Mouse (Mus musculus) bone marrow, adult 2 months (tissue): ENCODE measurements around the gene Dpy19l1. TPM values are rescaled to one million over a fixed set of nuclear protein-coding genes. Genes with fewer than 3 reads are reported as not detected.
A peak's percentile ranks its signal among the peaks of the same experiment; 100 is the strongest.

Experiments
- H3K27ac ChIP-seq: fragments of 200-500 bp; 2 replicates; pipeline ENCODE4 v1.5.1; 2012; ENCODE audit warnings: low read depth, mild to moderate bottlenecking, control low read depth, inconsistent platforms, low read length; ENCODE audit not compliant: control insufficient read depth, poor library complexity, insufficient read depth
- H3K4me1 ChIP-seq: fragments of 200-500 bp; 2 replicates; pipeline ENCODE4 v1.6.1; 2011; ENCODE audit warnings: low read length; ENCODE audit not compliant: control insufficient read depth, insufficient read depth
- H3K4me3 ChIP-seq: fragments of 200-500 bp; replicated peaks from 2 replicates; pipeline ENCODE3; 2011; ENCODE audit warnings: mild to moderate bottlenecking, low read depth, low read length, control low read depth; ENCODE audit not compliant: control insufficient read depth
- CTCF ChIP-seq: fragments of 200-500 bp; IDR thresholded peaks from 2 replicates; pipeline ENCODE4 v1.5.1; 2011; ENCODE audit warnings: low read length, control low read depth; ENCODE audit not compliant: control insufficient read depth, insufficient read depth
- POLR2A ChIP-seq: fragments of 200-500 bp; IDR thresholded peaks from 2 replicates; pipeline ENCODE4 v1.6.1; 2011; ENCODE audit warnings: low read depth, mild to moderate bottlenecking, control low read depth, low read length, borderline replicate concordance; ENCODE audit not compliant: control insufficient read depth
- WGBS: fragments of 180-500 bp; shearing (Covaris S2); methylation state at CpG from one replicate; pipeline ENCODE4 v1.1.7; 2018; 5-methylcytosine and 5-hydroxymethylcytosine counted together
- polyA plus RNA-seq: library from polyadenylated mRNA; stranded (reverse); fragments of >200 nt; gene quantifications from 2 replicates; pipeline ENCODE4 v1.2.4, GENCODE M21; 2011; ENCODE audit warnings: low replicate concordance; ENCODE audit not compliant: missing spikeins, insufficient read depth, insufficient read length

Dpy19l1 gene
- polyA plus RNA-seq, 1 experiment = 16.9 TPM

DNA sequence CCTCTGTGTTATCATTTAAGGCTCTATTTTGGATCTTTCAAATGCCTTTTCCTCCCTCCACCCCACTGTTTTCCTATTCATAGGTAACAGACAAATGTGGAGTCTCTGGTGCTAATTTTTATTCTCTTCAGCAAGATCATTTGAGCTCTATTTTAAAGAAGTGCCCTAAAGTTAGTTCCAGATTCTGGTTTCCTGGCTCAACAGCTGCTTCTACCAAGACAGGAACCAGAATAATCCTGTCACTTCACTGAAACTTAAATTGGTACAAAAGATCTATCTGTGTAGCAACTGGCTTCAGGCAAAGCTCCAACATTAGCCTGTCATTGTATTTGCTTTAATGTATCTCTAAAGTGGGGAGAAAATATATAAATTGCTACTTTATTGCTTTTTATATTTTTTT is 3.6 kb upstream of the Dpy19l1 start:
- Histone ChIP-seq H3K27ac (no peak overlapping the region), H3K4me3 (no peak overlapping the region), H3K4me1 (no peaks in the 10 kb centered on the region; the same call in 1 of the 2 replicates)
- no peak for TF ChIP-seq POLR2A

DNA sequence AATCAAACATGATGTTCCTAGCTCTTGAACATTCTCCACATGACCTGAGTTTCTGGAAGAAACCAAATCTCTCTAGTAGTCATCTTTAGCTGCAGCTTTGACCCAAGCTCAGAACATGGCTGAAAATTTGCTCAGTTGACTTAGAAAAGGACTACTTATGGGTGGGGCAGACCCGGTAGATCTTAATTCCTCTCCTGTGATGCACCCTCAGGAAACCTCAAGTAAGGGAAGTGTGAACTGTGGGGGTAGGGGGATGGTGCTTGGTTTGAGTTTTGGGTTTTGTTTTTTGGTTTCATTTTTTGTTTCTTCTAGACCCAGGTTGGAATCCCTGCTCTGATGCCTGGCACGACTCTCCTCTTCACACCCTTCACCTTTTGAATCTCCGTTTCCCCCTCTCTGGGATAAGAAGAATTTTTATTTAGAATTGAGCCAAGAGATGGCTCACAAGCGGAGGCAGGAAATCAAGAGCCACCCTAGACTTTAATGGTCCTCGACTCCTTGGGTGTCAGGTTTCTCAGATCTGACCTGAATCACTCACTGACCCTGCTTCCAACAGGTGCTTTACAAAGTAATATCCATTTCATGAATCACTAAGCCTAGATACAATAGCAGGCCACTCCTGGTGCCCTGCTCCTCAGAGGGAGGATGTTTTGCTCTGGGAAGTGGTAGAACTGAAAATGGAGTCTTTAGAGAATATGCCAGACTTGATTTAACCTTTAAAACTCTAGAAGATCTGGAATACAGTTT is 2.2 kb upstream of the Dpy19l1 start:
- no peak for TF ChIP-seq POLR2A
- TF ChIP-seq CTCF = no peak
- H3K4me3 ChIP-seq = no peak overlapping the region
- no peaks in the 10 kb centered on the region; the same call in 1 of the 2 replicates for H3K4me1 ChIP-seq
- no peak overlapping the region for H3K27ac ChIP-seq
- WGBS = 42% methylated on average over 5 of the region's 5 CpGs

DNA sequence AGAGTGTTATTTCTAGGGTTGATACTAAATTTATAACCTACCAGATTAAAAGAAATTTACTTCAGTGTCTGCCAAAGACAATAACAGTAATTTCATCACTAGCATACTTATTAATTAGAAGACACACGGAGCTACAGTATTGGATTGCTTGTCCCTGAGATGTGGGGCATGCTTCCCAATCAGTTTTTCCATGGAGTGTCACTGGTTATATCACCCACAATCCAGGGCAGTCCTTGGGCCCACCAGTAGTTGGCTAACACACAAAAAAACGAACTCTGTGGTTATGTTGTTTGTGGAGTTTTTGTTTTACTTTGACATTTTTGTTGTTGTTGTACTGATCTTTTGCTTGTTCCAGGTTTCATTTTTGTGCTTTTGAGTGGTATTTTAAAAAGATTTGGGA is 1.4 kb upstream of the Dpy19l1 start:
- H3K4me3 ChIP-seq = no peak overlapping the region
- H3K27ac ChIP-seq = no peak overlapping the region
- TF ChIP-seq POLR2A (no peak), CTCF (no peak)
- peaks cover 2% of the 10 kb centered on the region; the same call in 1 of the 2 replicates for H3K4me1 ChIP-seq
- 50% methylated on average over 2 of the region's 2 CpGs for WGBS

DNA sequence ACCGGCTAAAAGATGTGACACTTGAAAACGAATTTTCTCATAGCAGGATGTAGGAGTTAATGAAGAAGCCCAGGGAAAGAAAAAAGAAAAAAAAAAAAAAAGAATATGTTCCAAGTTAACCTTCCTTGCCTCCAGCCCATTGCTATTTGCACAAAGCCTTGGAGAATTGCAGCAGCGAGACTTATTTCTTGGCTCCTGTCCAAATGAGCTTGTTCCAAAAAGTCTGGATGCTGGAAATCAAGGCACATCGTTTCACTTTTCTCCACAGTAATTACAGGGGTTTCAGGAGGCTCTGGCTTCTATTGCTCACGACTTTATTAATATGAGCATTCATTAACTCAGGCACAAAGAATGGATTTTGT is 899 bp upstream of the Dpy19l1 start:
- TF ChIP-seq CTCF (no peak), POLR2A (no peak)
- Histone ChIP-seq H3K4me3 (peak overlapping the region; percentile 87), H3K4me1 (peaks cover 2% of the 10 kb centered on the region; the same call in 1 of the 2 replicates), H3K27ac (no peak overlapping the region)
- 8% methylated on average over 5 of the region's 5 CpGs for WGBS

DNA sequence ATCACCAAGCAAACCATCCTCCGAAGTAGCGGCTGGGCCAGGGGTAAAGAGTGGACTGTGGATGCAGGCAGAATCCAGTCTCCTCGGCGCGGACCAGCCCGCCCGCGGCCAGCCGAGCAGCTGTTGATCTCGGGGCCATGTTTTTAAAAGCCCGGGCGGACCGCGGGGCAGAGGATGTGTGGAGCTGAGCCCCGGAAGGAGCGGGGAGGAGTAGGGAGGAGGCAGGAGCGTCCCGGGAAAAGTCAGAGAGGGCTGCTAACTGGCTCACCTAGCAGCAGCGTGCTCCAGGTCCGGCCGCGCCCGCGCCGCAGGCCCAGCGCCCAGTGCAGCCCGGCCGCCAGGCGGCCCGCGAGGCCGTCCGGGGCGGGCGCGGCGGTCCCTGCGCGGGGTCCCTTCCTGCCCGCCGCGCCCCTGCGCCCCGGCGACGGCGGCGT is 352 bp downstream of the Dpy19l1 start:
- TF ChIP-seq CTCF (no peak), POLR2A (no peak)
- WGBS = 1% methylated on average over 48 of the region's 48 CpGs
- Histone ChIP-seq H3K27ac (peak overlapping the region; percentile 94), H3K4me3 (peak overlapping the region; percentile 81), H3K4me1 (peaks cover 2% of the 10 kb centered on the region; the same call in 1 of the 2 replicates)

DNA sequence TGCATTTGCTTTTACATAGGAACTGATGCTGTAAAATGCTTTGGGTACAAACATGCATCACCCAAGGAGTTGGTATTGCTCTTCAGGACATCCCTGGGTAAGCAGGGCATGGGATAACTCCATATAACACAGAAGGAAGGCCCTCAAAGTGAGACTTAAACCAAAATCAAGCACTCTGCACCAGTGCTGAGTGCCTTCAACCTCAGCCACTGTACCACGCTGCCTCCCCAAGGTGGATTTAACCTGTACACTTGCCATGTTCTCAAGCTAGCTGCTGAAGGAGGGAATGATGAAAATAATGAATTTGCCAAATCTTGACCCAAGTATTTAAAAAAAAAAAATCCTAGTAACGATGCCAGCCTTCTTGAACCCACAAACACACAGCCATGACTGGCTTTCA is 1.3 kb downstream of the Dpy19l1 start:
- Histone ChIP-seq H3K4me1 (peaks cover 2% of the 10 kb centered on the region; the same call in 1 of the 2 replicates), H3K27ac (no peak overlapping the region), H3K4me3 (peak overlapping the region; percentile 61)
- WGBS = 46% methylated on average over 2 of the region's 2 CpGs
- TF ChIP-seq CTCF (no peak), POLR2A (no peak)

DNA sequence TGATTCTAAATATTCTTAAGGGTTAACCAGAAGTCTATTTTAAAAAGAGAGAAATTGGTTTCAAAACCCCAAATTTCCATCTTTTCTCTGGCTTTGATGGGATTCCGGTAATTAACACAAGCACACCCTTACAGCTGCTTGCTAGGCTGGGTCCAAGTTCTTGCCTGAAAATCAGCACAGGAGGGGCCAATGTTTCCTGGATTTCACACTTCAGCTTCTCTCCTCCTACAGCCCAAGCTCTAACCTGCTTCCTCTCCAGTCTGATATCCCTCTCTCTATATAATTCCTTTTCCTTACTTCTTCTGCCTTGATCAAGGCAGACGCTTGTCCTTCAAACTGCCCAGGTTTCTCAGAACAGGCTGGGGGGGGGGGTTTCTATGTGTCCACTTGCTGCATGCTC is 6.7 kb downstream of the Dpy19l1 start:
- Histone ChIP-seq H3K4me1 (peaks cover 2% of the 10 kb centered on the region; the same call in 1 of the 2 replicates), H3K27ac (no peak overlapping the region), H3K4me3 (no peak overlapping the region)
- TF ChIP-seq POLR2A (no peak), CTCF (no peak)
- WGBS = 83% methylated on average over 2 of the region's 2 CpGs

DNA sequence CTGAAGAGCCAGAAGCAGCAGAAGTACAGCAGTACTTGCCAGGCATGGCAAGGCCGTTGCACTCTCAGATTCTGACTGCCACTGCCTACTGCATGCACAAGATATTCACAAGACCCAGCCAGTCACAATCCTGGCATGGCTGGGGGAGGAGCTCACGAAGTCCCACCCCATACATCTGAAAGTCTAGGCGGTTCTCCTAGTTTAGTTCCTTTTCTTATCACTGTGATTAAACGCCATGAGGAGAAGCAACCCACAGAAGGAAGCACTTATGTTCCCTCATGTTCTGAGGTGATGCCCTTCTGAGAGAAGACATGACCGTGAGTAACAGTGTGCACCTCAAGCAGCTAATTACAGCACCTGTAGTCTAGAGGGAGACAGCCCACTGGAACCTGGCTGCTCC is 12.4 kb downstream of the Dpy19l1 start:
- TF ChIP-seq CTCF (no peak), POLR2A (no peak)
- WGBS = 61% methylated on average over 5 of the region's 5 CpGs
- no peaks in the 10 kb centered on the region; the same call in 1 of the 2 replicates for H3K4me1 ChIP-seq
- H3K4me3 ChIP-seq = no peak overlapping the region
- no peak overlapping the region for H3K27ac ChIP-seq
